Mouse (Mus musculus) kidney, adult 2 months (tissue): ENCODE measurements around the gene Reep1. TPM values are rescaled to one million over a fixed set of nuclear protein-coding genes. Genes with fewer than 3 reads are reported as not detected.

Experiments used
- DNase-seq: peaks from one replicate; pipeline ENCODE4 v3.0.0; 2021
- H3K27ac ChIP-seq: fragments of 200-500 bp; 2 replicates; pipeline ENCODE4 v1.5.1; 2012; ENCODE audit warnings: low read depth, low read length, control low read depth, inconsistent platforms; ENCODE audit not compliant: insufficient read depth
- H3K27me3 ChIP-seq: fragments of 200-500 bp; replicated peaks from 2 replicates; pipeline ENCODE4 v1.6.1; 2012; ENCODE audit warnings: mild to moderate bottlenecking, moderate library complexity, low read length, inconsistent platforms; ENCODE audit not compliant: control insufficient read depth, insufficient read depth
- H3K36me3 ChIP-seq: fragments of 200-500 bp; 2 replicates; pipeline ENCODE4 v1.6.1; 2012; ENCODE audit warnings: mild to moderate bottlenecking, moderate library complexity, low read length, inconsistent platforms; ENCODE audit not compliant: control insufficient read depth, insufficient read depth
- H3K4me1 ChIP-seq: fragments of 200-500 bp; 2 replicates; pipeline ENCODE4 v1.6.1; 2011; ENCODE audit warnings: low read length; ENCODE audit not compliant: control insufficient read depth, insufficient read depth
- H3K4me3 ChIP-seq: fragments of 200-500 bp; 2 replicates; pipeline ENCODE4 v1.5.1; 2011; ENCODE audit warnings: mild to moderate bottlenecking, low read depth, low read length, control low read depth; ENCODE audit not compliant: insufficient read depth
- CTCF ChIP-seq: fragments of 200-500 bp; conservative IDR thresholded peaks from 2 replicates; pipeline ENCODE4 v1.5.1; 2011; ENCODE audit warnings: low read depth, mild to moderate bottlenecking, control low read depth, low read length, moderate library complexity, mixed read lengths; ENCODE audit not compliant: insufficient read depth, insufficient read length
- POLR2A ChIP-seq: fragments of 200-500 bp; IDR thresholded peaks from one replicate; pipeline ENCODE4 v1.6.1; 2011; ENCODE audit warnings: low read depth, low read length, control low read depth
- WGBS: fragments of 180-500 bp; shearing (Covaris S2); methylation state at CpG from one replicate; pipeline ENCODE4 v1.1.7; 2018; 5-methylcytosine and 5-hydroxymethylcytosine counted together
- polyA plus RNA-seq: library from polyadenylated mRNA; depleted of rRNA; stranded (reverse); fragments of >200 nt; gene quantifications from 2 replicates; pipeline ENCODE4 v1.2.3, GENCODE M21; 2012

Gene Reep1
- polyA plus RNA-seq, 1 experiment: 1.5 TPM

DNA sequence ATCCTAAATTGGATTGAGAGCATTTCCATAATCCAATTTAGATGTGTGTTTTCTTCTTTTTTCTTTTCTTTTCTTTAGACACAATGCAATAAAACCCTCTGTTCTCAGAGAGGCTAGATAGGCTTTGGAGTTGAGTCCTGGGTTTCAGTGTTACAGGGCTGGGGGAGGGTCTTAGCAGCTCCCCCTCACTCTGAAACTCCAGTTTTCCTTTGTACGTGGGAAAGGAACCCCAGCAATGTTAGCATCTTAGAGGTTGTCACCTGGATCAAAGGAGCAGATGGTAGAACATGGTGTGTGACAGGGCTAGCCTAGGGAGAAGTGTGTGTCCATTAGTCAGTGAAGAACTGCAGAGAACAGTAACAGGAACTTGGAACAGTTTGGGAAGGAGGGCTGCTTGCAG, 38.9 kb downstream of the Reep1 start:
- Histone ChIP-seq H3K4me1 (no peaks in the 10 kb centered on the region), H3K27ac (no peak overlapping the region), H3K4me3 (no peak overlapping the region), H3K36me3 (no peaks in the 10 kb centered on the region), H3K27me3 (no peaks in the 10 kb centered on the region)
- DNase-seq: no peak
- TF ChIP-seq CTCF (no peak), POLR2A (no peak)
- 42% methylated on average over 1 of the region's 1 CpGs for WGBS

DNA sequence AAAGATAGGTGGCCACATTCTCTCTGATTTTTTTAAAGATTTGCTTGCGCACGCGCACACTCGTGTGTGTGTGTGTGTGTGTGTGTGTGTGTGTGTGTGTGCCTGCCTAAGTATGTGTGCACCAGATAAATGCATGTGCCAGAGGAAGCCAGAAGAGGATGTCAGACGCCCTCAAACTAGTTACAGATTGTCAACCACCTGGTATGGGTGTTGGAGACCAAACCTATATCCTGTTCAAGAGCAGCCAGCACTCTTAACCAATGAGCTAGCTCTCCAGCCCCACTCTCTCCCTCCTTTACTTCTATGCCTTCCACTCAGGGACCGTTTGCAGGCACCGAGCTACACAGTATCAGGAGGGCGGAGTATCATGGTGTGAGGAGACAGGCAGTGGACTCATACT, 39.5 kb downstream of the Reep1 start:
- Histone ChIP-seq H3K4me3 (no peak overlapping the region), H3K36me3 (no peaks in the 10 kb centered on the region), H3K4me1 (no peaks in the 10 kb centered on the region), H3K27ac (no peak overlapping the region), H3K27me3 (no peaks in the 10 kb centered on the region)
- TF ChIP-seq CTCF: no peak
- no peak for TF ChIP-seq POLR2A
- 85% methylated on average over 8 of the region's 8 CpGs for WGBS
- DNase-seq: no peak

GRCm38 (mm10) chr6:71751602-71752001, 44.2 kb downstream of the Reep1 start:
- 90% methylated on average over 2 of the region's 2 CpGs for WGBS
- no peak for TF ChIP-seq POLR2A
- no peak for TF ChIP-seq CTCF
- H3K4me3 ChIP-seq: no peak overlapping the region

DNA sequence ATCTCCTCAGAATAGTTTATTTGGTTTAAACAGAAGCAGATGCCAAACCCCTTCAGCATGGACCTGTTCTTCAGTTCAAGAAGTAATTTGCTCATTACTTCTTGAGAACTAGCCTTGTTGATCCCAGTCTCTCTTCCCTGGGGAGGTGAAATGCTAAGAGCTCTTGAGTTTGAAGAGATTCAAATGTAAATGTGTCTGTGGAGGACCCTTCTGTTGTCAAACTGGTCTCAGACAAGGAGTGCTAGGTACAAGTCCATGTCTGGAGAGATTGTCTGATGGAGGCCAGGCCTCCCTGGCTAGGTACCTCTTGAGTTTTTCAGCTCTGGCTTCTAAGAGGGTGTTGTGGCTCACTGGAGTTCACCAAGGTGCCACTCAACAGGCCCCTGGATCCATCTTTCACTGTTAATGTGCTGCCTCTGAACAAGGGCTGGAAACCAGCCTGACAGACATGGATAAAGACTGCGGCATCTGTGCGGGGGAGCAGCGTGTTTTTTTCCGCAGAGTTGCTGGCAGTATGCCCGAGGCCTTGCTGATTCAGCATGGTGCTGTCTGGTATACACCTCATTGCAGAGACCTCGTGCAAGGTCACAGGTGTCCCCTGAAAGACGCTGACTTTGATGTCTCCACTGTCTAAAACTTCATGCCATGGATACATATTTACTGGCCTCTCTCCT, 45.6 kb downstream of the Reep1 start:
- no peak for TF ChIP-seq POLR2A
- no peak for TF ChIP-seq CTCF
- no peaks in the 10 kb centered on the region for H3K27me3 ChIP-seq
- WGBS: 52% methylated on average over 7 of the region's 7 CpGs
- H3K36me3 ChIP-seq: no peaks in the 10 kb centered on the region
- no peak overlapping the region for H3K4me3 ChIP-seq
- no peaks in the 10 kb centered on the region for H3K4me1 ChIP-seq
- DNase-seq: no peak
- no peak overlapping the region for H3K27ac ChIP-seq

More at GRCm38 (mm10) chr6:71751602-71752001, 44.2 kb downstream of the Reep1 start:
- no peaks in the 10 kb centered on the region for H3K36me3 ChIP-seq
- no peaks in the 10 kb centered on the region for H3K4me1 ChIP-seq
- no peak overlapping the region for H3K27ac ChIP-seq
- no peak for DNase-seq
- H3K27me3 ChIP-seq: no peaks in the 10 kb centered on the region

- Histone ChIP-seq H3K4me3 (no peak overlapping the region), H3K4me1 (no peaks in the 10 kb centered on the region), H3K27ac (no peak overlapping the region), H3K27me3 (no peaks in the 10 kb centered on the region), H3K36me3 (no peaks in the 10 kb centered on the region)
- TF ChIP-seq CTCF (no peak), POLR2A (no peak)
- WGBS: 51% methylated on average over 10 of the region's 10 CpGs
- DNase-seq: no peak
Observed at GRCm38 (mm10) chr6:71757039-71757894, 49.9 kb downstream of the Reep1 start.

DNA sequence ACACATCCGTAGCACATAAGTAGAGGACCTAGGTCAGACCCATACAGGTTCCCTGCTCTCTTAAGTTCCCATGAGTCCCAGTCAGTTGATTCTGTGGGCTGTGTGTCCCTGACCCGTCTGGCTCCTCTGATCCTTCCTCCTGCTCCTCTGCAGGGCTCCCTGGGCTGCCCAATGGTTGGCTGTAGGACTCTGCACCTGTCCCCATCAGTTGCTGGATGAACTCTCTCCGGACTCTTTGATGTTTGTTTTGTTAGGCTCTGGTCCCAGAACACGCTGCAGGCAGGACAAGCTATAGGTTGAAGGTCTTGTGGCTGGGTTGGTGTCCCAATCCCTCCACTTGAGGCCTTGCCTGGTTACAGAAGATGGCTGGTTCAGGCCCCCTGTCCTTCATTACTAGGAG, 51.4 kb downstream of the Reep1 start:
- H3K4me1 ChIP-seq: no peaks in the 10 kb centered on the region
- DNase-seq: no peak
- no peaks in the 10 kb centered on the region for H3K36me3 ChIP-seq
- H3K4me3 ChIP-seq: no peak overlapping the region
- H3K27me3 ChIP-seq: no peaks in the 10 kb centered on the region
- WGBS: 86% methylated on average over 4 of the region's 4 CpGs
- TF ChIP-seq POLR2A (no peak), CTCF (no peak)
- H3K27ac ChIP-seq: no peak overlapping the region

GRCm38 (mm10) chr6:71760073-71760472, 52.7 kb downstream of the Reep1 start:
- Histone ChIP-seq H3K27me3 (no peaks in the 10 kb centered on the region), H3K4me1 (no peaks in the 10 kb centered on the region), H3K36me3 (no peaks in the 10 kb centered on the region), H3K4me3 (no peak overlapping the region), H3K27ac (no peak overlapping the region)
- 86% methylated on average over 6 of the region's 6 CpGs for WGBS
- DNase-seq: no peak
- TF ChIP-seq POLR2A (no peak), CTCF (no peak)
